Mouse (Mus musculus) limb, embryonic 11.5 days (tissue): ENCODE measurements around the gene Dnali1. TPM values are rescaled to one million over a fixed set of nuclear protein-coding genes. Genes with fewer than 3 reads are reported as not detected.

Experiments used
- ATAC-seq: fragments of 200-750 bp; cut with Nextera tagmentation; 2 replicates; pipeline ENCODE4 v1.8.0; 2017; ENCODE audit warnings: low read depth; ENCODE audit not compliant: insufficient number of reproducible peaks, low FRiP score, low TSS enrichment
- DNase-seq: peaks from one replicate; pipeline ENCODE4 v3.0.0-alpha.2; 2015; ENCODE audit warnings: low spot score
- H3K27ac ChIP-seq: fragments of 300-500 bp; sonication (generic); replicated peaks from 2 replicates; pipeline ENCODE4 v1.5.1; 2014; ENCODE audit warnings: low read depth, mild to moderate bottlenecking, low read length
- H3K27me3 ChIP-seq: fragments of 300-500 bp; sonication (generic); 2 replicates; pipeline ENCODE4 v1.6.1; 2014; ENCODE audit warnings: mild to moderate bottlenecking, low read length, mixed read lengths; ENCODE audit not compliant: control insufficient read depth, insufficient read depth
- H3K36me3 ChIP-seq: fragments of 300-500 bp; sonication (generic); 2 replicates; pipeline ENCODE4 v1.6.1; 2014; ENCODE audit warnings: mild to moderate bottlenecking, low read length, moderate library complexity, mixed read lengths; ENCODE audit not compliant: control insufficient read depth, insufficient read depth
- H3K4me1 ChIP-seq: fragments of 300-500 bp; sonication (generic); 2 replicates; pipeline ENCODE4 v1.6.1; 2014; ENCODE audit warnings: low read length, mixed read lengths; ENCODE audit not compliant: control insufficient read depth, insufficient read depth
- H3K4me2 ChIP-seq: fragments of 300-500 bp; sonication (generic); 2 replicates; pipeline ENCODE4 v1.6.1; 2014; ENCODE audit warnings: low read depth, mild to moderate bottlenecking, moderate library complexity; ENCODE audit not compliant: severe bottlenecking
- H3K4me3 ChIP-seq: fragments of 300-500 bp; sonication (generic); 2 replicates; pipeline ENCODE4 v1.5.1; 2014; ENCODE audit warnings: low read depth, low read length
- H3K9ac ChIP-seq: fragments of 300-500 bp; sonication (generic); 2 replicates; pipeline ENCODE4 v1.6.1; 2014; ENCODE audit warnings: mild to moderate bottlenecking, low read length
- H3K9me3 ChIP-seq: fragments of 300-500 bp; sonication (generic); 2 replicates; pipeline ENCODE4 v1.6.1; 2016; ENCODE audit warnings: low read length; ENCODE audit not compliant: control insufficient read depth
- WGBS: fragments of 180-500 bp; shearing (Covaris S2); extraction: QIAGEN DNeasy Blood & Tissue Kit; methylation state at CpG from one replicate; pipeline ENCODE4 v1.1.7; 2014; 5-methylcytosine and 5-hydroxymethylcytosine counted together
- polyA plus RNA-seq: library from polyadenylated mRNA; unstranded; fragments of >200 nt; fragmentation: Nextera tagmentation; extraction: Ambion mirVana; gene quantifications from 2 replicates; pipeline ENCODE4 v1.2.1, GENCODE M21; 2014

Dnali1 gene
- 0.09 TPM in 2 replicates for polyA plus RNA-seq

DNA sequence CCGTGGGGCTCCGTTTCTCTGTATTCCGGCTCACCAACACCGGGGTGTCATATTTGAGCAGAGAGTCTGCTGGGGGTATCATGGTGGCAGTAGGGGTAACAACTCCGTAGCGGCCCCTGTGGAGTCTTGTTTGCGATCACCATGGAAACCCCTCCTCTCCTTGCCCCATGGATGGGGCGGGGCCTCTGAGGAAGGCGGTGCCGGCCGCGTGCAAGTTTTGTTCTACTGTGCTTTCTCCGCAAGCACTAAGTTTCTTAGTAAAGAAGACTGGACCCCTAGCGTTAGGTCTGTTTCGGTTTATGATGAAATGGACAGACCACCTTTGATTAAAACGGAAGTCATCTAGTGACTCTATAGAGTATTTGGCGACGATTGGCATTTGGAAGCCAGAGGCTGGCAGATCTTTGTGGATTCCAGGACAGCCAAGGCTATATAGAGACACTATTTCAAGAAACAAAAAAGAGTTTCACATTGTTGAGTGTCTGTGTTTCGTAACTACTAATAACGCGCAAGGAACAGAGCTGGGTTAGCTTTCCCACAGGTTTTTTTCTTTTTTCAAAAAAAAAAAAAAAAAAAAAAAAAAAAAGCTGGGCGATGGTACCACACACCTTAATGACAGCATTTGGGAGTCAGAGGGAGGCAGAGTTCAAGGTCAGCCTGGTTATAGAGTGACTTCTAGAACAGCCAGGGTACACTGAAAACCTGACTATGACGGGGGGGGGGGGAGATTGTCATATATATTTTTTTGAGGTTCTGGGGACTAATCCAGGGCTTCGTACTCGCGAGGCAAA lies at the start of gene Dnali1:
TSS of gene Dnali1 (minus strand) at position 187 of the 791 bp plus-strand sequence.
- H3K27ac ChIP-seq: no peak within 1 kb of the TSS
- peak within 1 kb of the TSS; percentile 85 for H3K9ac ChIP-seq

DNA sequence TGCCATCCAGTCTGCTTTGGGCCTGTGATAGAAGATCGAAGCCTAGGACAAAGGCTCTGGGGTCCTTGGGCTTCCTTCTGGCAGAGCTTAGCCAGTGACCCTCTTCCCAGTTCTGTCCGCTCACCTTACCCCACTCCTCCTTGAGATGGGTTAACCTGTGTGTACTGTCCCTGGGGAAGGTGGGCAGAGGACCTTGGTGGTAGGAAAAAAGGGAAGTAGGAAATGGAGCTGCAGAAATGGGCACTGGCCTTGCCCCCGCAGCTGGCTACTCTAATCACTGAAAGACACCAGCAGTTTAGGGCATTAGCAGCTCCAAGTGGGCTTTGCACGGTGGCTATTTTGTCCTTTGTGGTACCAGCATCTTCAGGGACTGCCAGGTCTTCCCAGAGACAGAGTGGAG lies 49.6 kb upstream of the Dnali1 start:
- WGBS: 78% methylated on average over 4 of the region's 4 CpGs
- Histone ChIP-seq H3K9me3 (no peaks in the 10 kb centered on the region), H3K9ac (no peak overlapping the region), H3K4me3 (no peak overlapping the region), H3K4me1 (peaks cover 13% of the 10 kb centered on the region; the same call in 1 of the 2 replicates), H3K4me2 (no peak overlapping the region), H3K36me3 (no peaks in the 10 kb centered on the region; the same call in 1 of the 2 replicates), H3K27me3 (no peaks in the 10 kb centered on the region), H3K27ac (peak overlapping the region; percentile 55)
- peak; percentile 3; the same call in 1 of the 2 replicates for ATAC-seq
- DNase-seq: no peak

More for the DNA sequence above, at the start of gene Dnali1:
- peak; percentile 71 for DNase-seq
- 3% methylated on average over 26 of the region's 26 CpGs for whole genome bisulfite sequencing
- H3K4me3 ChIP-seq: peak within 1 kb of the TSS; percentile 99
- H3K36me3 ChIP-seq: peaks cover 2% of the 10 kb centered on the region
- H3K4me1 ChIP-seq: peaks cover 7% of the 10 kb centered on the region
- H3K9me3 ChIP-seq: no peaks in the 10 kb centered on the region
- H3K4me2 ChIP-seq: peak within 1 kb of the TSS; percentile 71
- H3K27me3 ChIP-seq: no peaks in the 10 kb centered on the region
- peak; percentile 38; the same call in 1 of the 2 replicates for ATAC-seq

DNA sequence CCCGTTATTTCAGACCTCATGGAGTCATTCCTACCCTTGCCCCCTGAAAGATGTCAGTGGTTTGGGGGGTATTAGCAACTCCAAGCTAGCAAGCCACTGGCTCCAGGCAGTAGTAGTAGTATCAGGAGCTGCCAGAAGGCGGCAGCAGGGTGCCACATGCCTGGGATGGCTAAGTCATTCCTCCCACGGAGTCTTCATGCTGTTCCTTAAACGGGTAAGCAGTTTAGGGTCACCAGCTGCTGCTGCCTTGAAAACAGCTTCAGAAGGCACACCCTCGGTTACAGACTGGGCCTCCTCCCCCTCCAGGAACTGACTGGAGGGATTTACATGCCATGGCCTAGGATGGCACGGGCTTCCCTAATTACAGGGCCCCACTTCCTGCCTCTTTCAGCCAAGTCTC lies 49.1 kb upstream of the Dnali1 start:
- ATAC-seq (peak; percentile 44; the same call in 1 of the 2 replicates), DNase-seq (peak; percentile 89)
- no peaks in the 10 kb centered on the region for H3K27me3 ChIP-seq
- H3K9ac ChIP-seq: no peak overlapping the region
- H3K4me1 ChIP-seq: peaks cover 13% of the 10 kb centered on the region; the same call in 1 of the 2 replicates
- H3K9me3 ChIP-seq: no peaks in the 10 kb centered on the region
- no peaks in the 10 kb centered on the region; the same call in 1 of the 2 replicates for H3K36me3 ChIP-seq
- no peak overlapping the region for H3K4me3 ChIP-seq
- WGBS: 8% methylated on average over 6 of the region's 6 CpGs
- H3K4me2 ChIP-seq: no peak overlapping the region
- peak overlapping the region; percentile 55; the same call in 1 of the 2 replicates for H3K27ac ChIP-seq

DNA sequence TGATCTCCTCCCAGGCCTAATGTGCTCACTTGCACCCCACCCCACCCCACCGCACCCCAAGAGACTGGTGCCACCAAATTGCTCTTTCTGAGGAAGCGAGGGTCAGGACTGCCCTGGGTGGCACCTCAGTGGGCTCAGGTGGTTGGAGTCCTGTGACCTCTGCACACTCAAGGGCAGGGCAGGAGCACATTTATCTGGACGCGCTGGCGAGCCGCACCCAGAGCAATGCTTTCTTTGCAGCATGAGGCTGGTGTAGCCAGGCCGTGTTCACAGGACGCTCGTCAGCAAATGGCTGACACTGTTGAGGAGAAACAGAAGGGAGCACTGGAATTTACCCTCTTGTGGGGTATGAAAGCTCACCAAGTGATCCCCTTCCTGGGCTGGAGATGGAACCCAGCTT lies 39.9 kb upstream of the Dnali1 start:
- 88% methylated on average over 9 of the region's 9 CpGs for WGBS

GRCm38 (mm10) chr4:125101334-125101733 lies 35.8 kb upstream of the Dnali1 start:
- Histone ChIP-seq H3K4me3 (no peak overlapping the region), H3K36me3 (peaks cover 5% of the 10 kb centered on the region; the same call in 1 of the 2 replicates), H3K9ac (no peak overlapping the region), H3K27me3 (no peaks in the 10 kb centered on the region), H3K27ac (no peak overlapping the region), H3K9me3 (no peaks in the 10 kb centered on the region), H3K4me1 (no peaks in the 10 kb centered on the region), H3K4me2 (no peak overlapping the region)
- DNase-seq (no peak), ATAC-seq (no peak)
- 67% methylated on average over 13 of the region's 13 CpGs for WGBS

More for the DNA sequence above, 39.9 kb upstream of the Dnali1 start:
- H3K27ac ChIP-seq: no peak overlapping the region
- no peaks in the 10 kb centered on the region for H3K9me3 ChIP-seq
- H3K27me3 ChIP-seq: no peaks in the 10 kb centered on the region
- peaks cover 7% of the 10 kb centered on the region for H3K36me3 ChIP-seq
- H3K9ac ChIP-seq: no peak overlapping the region
- no peak for ATAC-seq
- no peaks in the 10 kb centered on the region for H3K4me1 ChIP-seq
- H3K4me3 ChIP-seq: no peak overlapping the region
- DNase-seq: no peak
- H3K4me2 ChIP-seq: no peak overlapping the region

GRCm38 (mm10) chr4:125099458-125099857 lies 34.0 kb upstream of the Dnali1 start:
- H3K36me3 ChIP-seq: peaks cover 2% of the 10 kb centered on the region; the same call in 1 of the 2 replicates
- 0 out of 2 replicates have a peak, but pooled peaks have one; percentile 57 for ATAC-seq
- peak; percentile 95 for DNase-seq

GRCm38 (mm10) chr4:125097412-125097811 lies 31.9 kb upstream of the Dnali1 start:
- no peak overlapping the region for H3K9ac ChIP-seq
- H3K4me3 ChIP-seq: no peak overlapping the region
- ATAC-seq: no peak
- no peak for DNase-seq
- 91% methylated on average over 4 of the region's 4 CpGs for WGBS
- H3K36me3 ChIP-seq: peaks cover 5% of the 10 kb centered on the region
- no peak overlapping the region for H3K4me2 ChIP-seq
- H3K9me3 ChIP-seq: no peaks in the 10 kb centered on the region
- H3K27me3 ChIP-seq: no peaks in the 10 kb centered on the region
- H3K4me1 ChIP-seq: no peaks in the 10 kb centered on the region
- H3K27ac ChIP-seq: no peak overlapping the region

More at GRCm38 (mm10) chr4:125099458-125099857, 34.0 kb upstream of the Dnali1 start:
- Histone ChIP-seq H3K4me3 (no peak overlapping the region), H3K9ac (no peak overlapping the region), H3K27ac (no peak overlapping the region), H3K27me3 (no peaks in the 10 kb centered on the region), H3K4me1 (no peaks in the 10 kb centered on the region), H3K4me2 (no peak overlapping the region), H3K9me3 (no peaks in the 10 kb centered on the region)
- WGBS: 11% methylated on average over 8 of the region's 8 CpGs

DNA sequence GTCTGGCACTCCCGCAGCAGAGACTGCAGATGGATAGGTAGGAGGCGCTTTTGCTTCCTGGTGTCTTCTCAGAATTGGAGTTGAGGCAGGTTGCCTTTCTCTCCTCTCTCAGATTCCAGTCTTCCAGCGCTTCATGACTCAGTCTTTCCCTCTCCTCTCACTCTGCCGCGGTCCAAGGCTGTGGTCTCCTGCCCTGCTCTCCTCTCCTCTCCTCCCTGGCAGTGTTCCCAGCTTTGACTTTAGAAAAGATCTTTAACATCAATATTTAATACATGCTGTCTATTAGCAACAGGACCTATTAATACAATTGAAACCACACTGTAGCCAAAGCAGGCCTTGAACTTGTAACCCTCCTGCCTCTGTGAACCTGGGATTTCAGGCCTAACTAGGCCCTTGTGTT lies 30.6 kb upstream of the Dnali1 start:
- peaks cover 7% of the 10 kb centered on the region for H3K36me3 ChIP-seq
- WGBS: 94% methylated on average over 5 of the region's 5 CpGs

More for the DNA sequence above, 30.6 kb upstream of the Dnali1 start:
- DNase-seq: no peak
- no peak overlapping the region for H3K9ac ChIP-seq
- no peak overlapping the region for H3K27ac ChIP-seq
- no peaks in the 10 kb centered on the region for H3K4me1 ChIP-seq
- H3K4me3 ChIP-seq: no peak overlapping the region
- ATAC-seq: no peak
- no peaks in the 10 kb centered on the region for H3K27me3 ChIP-seq
- H3K9me3 ChIP-seq: no peaks in the 10 kb centered on the region
- H3K4me2 ChIP-seq: no peak overlapping the region
